Mouse (Mus musculus): ENCODE measurements at regions not wholly inside any gene's neighbourhood (a gene's known extent, or its start where the extent isn't known, plus 50 kb on each side); places are given as distances from the start of the nearest gene placed in this dataset.

DNA sequence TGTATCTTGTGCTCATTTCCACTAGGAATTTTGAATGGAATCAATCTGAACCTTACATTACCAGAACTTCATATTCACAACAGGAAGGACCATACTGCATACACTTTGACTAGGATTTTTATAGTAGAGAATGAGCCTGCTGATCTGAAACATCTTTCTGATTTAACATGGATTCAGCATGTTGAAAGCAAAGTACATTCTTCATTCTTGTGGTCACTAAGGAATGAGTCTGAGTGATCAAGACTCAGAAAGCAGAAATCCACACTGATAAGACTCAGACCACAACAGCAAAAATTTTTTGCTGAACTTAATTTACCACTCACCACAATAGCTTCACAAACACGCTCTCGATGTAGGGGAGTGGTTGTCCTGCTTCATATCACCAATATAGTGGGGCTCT lies 309.2 kb upstream of the Nectin3 start:
- no peak for DNase-seq

DNA sequence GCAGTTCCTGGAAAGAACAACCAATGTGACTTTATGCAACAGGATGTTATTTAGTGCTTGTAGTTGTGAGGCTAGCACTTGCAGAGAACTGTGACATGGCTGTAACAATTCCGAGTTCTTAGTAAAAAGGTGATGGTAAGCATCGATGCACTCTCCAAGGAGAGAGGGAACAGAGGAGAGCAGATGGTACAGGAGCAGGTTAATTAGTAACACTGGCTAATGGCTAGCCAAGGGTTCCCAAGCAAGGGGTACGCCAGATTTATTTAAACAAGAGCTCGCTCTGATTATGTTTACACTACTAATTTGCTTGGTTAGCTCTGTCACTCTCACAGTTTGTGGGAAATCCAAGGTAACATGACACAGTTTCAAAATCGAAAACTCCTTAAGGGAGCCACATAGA lies 278.0 kb upstream of the Nectin3 start:
- no peak for DNase-seq

DNA sequence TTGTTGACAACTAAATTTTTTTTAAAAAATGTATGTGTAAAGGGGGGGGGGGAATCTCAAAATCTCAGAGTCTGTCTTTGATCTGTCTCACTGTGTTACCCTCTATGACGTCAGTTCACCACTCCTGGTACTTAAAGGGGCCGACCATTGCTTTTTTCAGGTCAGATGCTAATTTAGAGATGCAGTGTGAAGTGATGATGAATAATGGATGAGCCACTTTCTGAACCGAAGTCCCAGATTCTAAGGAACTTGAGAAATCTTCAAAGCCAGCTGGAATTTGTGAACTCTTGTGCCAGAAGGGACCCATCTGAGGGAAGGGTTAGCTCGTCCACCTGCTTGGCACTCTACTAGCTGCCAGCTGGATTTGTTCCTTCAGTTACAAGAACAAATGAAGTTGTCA lies 271.1 kb upstream of the Nectin3 start:
- no peak for DNase-seq

DNA sequence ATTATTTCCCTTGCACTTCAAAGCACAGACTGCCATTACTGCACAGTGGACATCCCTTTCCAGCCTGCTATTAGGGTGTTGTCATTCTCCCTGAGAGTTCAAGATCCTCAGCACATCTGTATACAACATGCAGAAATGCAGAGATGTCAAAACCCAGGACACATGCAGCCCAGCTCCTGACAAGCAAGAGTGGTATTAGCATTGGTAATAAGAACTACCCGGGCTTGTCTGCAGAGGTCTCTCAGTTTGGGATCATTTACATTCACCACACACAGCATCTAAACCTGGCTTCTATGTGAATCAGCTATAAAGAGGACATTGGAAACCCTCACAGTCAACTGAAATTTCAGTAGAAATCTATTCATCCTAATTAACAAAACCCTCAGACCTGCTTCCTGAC lies 270.1 kb upstream of the Nectin3 start:
- DNase-seq = no peak

DNA sequence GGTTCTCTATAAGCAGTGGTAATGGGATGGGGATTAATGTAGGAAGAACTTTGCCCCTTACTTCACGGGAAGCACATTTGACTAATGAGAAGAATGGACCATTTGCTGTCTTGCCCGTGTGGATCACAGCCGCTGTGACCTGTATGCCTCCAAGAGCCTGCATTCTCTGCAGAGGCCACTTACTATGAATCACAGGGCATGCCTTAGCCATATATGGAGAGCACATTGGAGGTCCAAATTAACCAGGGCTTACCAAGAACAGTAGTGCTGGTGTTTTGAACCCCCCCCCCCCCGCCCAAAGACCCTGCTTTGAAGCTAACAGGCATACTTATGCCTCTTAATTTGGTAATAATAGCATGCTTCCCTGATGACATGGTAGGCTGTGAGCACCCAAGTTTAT lies 236.8 kb upstream of the Nectin3 start:
- DNase-seq = no peak

DNA sequence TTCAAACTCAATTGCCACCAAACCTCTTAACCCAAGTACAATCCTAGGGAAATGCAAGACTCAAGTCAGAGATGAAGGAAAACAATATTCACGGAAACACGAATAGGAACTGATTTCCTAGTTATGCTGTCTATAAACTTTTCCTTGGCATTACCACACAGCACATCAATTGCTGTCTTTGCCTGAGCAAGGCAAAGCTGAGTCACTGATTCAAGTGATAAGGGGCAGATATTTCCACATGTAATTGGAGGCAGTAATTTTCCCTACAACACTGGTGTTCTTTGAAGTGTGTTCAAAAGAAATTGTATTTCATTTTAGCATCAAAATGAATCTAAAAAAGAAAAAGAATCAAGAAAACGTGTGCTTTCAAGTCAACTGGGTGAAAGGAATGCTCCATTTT lies 230.1 kb upstream of the Nectin3 start:
- no peak for DNase-seq

DNA sequence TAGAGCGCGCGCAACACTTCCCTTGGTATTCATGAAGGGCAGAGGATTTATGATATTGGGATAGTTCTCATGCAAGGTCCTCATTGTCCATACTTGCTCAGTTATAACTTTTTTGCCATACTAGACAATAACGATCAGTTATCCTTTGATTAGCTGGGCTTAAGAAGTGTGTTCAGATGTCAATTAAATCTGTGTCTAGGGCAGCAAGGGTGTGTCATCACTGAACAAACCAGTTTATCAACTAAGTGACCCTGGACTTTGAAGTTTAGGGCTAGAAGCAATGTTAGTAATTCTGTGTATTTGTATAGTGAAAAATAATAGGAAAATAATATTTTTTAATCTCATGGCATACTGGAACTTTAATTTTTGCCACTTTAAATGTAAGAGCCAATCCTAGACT lies 225.3 kb upstream of the Nectin3 start:
- no peak for DNase-seq

DNA sequence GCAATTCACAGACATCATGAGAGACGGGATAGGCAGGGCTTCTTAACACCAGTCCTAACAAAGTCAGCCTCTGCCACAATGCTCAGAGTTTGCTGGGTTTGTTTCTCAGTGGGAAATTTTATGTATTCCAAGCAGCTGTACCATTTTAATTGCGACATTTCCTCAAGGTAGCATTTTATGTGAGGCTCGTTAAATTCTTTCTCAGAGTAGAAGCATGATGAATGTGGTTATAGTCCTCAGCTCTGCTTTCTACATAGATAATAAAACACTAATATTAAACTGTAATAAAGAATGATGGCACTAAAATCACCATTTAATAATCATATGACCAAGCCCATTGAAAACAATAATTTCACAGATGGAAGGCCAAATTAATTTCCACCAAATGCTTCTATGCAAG lies 181.5 kb upstream of the Nectin3 start:
- no peak for DNase-seq

DNA sequence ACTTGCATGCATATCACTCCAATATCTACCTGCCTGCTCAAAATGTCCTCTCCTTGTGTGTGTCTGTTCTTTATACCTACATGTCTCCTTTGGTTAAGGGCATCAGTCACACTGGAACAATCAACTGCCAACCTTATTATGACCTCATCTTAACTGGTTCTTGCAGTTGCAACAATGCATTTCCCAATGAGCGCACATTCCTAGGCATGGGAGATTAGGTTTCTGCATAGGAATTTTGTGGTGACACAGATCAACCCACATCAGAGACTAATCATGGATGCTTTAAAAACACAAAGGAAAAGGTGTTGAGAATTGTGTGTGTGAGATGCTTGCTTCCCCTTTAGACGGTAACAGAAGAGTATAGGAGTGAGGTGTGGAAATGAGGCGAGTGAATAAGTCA lies 171.3 kb upstream of the Nectin3 start:
- no peak for DNase-seq

DNA sequence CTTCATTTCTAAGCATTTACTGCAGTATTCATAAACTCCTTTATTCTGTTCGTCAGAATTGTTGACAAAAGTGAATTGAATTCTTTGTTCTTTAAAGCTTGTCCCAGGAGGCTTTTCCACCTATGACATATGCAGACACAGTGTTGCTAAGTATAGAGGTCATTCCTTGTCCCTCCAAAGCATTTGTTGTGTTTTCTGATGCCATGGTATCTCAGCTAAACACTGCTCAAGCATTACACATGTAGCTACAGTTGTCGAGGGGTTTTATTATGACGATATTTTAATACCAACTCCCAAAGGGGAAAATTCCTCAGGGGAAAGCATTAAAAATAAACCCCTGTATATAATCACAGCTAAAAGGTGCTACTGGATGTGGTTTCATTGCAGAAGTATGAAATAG lies 167.2 kb upstream of the Nectin3 start:
- DNase-seq = no peak

DNA sequence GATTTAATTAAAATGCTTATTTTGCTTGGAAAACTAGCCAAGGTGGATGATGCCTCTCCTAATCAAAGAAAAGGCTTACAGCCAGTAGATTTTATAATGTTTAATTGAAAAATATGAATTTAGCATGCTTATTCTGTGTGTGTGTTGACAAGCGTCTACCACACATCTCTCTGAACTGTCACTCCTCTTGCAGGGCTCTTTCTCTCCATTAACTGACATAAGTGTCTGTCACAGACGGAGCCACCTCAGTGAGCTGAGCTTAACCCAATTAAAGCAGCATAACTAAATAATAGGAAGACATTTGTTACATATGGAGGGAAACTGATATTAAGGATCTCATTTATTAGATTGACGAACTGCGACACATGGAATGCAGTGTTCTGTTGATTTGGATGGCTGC lies 164.7 kb upstream of the Nectin3 start:
- DNase-seq = no peak

DNA sequence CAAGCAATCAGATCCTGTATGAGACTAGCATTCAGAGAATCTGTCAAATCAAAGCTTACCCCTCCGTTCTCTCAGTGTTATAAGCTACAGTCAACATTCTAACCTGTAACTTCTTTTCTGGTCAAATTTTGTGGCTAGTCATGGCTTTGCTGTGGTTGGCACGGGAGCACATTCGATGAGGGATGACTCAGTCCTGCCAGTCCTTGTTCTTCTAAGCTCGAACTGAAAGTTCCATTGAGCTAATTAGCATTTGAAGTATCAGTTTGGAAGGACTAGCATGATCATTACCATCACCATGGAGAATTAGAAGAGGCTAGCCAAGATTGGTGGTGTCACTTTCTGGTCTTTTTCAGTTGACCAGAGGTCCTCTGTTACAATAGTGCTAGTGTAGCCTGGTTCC lies 156.7 kb upstream of the Nectin3 start:
- DNase-seq = no peak

DNA sequence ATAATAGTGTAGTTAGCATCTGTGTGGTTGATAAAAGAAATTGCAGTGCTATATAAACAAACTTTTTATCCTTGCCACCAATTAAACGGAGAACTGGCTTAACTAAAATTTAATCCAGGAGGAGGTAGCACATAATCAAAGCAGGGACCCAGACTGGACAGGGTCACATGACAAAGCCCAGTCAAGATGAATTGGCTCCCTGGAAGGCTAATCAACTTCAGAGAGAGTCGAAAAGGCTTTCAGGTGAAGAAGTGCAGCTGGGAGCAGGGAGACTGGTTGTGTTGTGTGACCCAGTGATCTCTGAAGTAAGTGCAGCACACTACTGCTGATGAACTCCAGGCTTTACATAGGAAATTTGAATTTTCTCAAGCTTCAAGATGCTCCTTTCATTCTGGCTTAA lies 127.5 kb upstream of the Nectin3 start:
- no peak for DNase-seq

DNA sequence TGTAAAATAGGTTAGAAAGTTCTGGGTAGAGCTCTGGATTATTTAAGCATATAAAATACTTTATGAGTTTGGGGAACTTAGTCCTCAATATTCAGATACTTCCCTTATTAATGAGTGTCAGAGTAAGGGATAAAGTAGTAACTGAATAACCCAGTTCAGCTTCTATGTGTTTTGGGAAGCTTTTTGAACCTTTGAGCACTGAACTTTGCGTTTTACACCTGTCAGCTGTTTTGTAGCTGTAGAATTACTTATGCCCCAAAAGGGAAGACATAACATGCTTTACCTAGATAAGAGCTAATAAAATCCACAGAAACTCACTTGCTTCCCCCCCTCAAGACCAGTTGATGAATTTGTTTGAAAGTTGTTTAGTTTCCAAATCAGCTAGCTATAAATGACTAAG lies 124.9 kb upstream of the Nectin3 start:
- DNase-seq = no peak

DNA sequence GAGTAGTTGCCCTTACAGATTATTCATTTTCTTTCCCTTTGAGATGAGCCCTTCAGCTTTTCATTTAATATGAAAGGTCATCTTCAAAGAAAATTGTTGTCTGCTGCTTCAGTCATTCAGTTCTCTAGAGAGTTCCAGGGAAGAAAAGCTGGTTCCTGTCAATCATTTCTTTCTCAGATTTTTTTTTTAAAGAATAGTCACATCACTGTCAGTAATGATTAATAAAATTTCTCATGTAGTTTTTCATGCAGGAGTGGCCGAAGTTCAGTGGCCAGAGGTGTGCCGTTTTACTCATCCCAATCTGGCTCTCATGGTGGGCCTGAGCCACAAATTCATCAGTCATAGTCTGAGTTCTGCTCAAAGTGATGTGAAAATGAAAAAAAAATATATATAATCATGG lies 121.5 kb upstream of the Nectin3 start:
- no peak for DNase-seq

DNA sequence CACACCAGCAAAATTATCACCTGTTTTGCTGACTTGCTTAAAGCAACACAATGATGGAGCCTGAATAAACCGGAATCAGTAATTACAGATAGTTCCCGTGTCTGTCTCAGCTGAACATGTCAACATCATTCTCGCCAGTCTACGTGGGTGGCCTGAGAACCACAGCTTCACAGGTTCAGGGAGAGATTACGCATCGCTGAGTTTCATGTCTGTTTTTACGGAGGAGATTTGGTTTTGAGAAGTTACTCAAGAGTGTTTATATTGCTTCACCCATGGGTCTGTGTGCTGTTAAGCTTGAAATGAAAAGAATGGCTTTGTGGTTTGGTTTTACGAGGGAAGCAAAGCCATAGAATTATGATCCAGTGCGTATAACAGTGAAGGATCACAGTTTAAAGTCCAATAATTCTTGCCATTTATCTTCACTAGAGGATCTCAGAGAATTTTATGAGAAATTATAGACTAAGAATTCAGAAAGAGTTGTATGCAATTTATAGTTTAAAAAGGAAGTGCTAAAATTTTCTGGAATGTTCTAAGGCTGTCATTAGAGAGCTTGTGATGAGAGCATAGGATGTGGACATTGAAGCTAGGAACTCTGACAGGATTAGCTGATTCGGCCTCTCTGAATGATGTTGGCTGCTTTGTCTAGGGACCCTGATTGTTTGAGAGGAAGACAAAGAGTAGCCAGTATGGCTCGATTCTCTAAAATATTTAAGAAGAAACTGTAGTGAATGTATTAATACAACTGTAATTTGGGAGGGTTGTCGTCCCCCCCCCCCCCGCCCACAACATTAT lies 119.4 kb upstream of the Nectin3 start:
- no peak for DNase-seq

DNA sequence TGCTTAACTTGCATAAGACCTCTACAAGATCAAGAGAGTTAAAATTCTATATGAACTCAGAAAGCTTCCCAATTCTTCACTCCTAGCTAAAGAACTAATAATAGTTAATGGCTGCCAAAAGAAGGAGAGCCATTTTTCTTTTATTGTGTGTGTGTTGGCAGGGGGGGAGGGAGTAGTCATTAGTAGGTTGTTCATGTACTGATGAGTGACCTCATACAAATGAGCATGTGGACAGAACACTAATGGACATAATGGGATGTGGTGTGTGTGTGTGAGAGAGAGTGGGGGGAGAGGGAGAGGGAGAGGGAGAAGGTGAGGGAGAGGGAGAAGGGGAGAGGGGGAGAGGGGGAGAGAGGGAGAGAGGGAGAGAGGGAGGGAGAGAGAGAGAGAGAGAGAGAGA lies 118.3 kb upstream of the Nectin3 start:
- no peak for DNase-seq

DNA sequence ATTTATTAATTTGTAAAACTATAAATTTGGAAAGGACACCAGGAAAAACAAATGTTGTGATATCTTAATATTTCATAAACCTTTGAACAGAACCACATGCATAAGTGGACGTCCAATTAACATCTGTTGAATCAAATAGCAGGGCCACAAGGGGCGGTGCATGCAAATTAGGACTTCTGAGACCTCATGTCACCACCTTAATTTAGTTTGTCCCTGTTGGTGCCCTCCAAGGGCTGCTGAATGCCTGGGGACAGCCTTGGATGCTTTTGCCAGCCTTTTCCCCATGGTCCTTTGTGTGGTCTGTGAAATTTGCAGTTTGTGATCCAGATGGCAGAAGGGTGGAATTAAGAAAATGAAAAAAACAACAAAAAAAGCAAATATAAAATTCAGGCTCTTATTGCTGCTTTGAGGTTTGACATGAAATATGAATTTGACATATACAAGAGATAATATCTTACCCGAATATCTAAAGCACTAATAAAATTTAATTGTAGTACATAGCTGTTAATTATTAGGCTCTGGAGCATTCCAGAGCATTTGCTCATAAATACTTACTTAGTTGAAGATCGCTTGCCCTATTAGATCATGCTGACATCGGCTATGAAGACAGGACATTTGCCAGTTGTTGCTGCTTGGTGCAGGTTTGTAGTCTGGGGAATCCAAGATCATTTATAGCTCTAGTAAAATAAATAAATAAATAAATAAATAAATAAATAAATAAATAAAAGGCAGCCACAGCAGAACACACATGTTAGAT lies 114.9 kb upstream of the Nectin3 start:
- no peak for DNase-seq

DNA sequence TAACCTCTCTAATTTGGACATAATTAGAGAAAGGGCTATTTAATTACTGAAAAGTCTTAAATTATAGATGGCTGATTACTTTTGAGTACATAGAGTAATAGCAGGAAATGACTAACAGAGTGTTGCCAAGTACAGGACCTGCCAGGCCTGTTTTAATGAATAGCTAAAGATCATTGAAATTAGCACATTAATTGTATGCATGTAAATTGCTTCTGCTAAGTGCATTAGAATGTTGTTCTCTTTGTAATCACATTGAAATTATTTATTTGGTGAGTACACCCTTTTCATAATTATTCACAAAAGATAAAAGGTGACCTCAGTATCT lies 107.5 kb upstream of the Nectin3 start:
- no peak for DNase-seq

DNA sequence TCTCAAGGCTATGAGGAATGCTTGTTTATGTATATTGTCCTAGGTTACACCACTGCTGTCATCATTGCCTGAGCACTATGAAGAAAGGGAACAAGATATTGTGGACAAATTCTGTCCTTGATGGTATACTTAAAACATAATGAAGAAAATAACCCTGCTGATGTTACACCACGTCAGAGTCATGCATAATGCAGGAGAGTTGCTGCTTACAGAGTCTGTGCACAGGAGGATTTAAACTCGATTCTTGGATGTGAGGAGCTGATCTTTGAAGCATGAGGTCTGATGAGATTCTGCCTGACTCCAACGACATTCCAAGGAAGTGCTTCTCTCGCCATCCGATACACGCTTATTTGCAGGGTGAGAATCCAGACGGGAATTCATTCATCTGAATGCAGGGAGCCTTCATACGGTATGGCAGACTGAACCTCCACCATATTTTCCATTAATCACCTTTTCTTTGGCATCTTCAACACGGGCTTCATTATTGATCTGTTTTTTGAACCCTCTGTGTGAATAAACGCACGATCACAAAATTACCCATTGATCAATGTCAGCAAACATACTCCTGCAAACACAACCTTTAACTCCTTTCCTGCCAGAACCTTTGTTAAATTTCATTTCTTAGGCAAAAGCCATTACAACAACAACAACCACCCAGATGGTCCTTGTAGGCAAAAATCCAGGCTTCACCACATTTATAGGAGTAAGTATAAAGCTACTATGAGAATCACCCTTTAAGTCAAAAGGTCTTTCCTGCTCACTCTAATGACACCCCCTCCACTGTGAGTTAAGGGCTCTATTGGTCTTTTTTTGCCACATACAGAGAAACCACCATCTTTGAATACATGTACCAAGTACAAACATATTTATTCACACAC lies 106.9 kb upstream of the Nectin3 start:
- DNase-seq = no peak

DNA sequence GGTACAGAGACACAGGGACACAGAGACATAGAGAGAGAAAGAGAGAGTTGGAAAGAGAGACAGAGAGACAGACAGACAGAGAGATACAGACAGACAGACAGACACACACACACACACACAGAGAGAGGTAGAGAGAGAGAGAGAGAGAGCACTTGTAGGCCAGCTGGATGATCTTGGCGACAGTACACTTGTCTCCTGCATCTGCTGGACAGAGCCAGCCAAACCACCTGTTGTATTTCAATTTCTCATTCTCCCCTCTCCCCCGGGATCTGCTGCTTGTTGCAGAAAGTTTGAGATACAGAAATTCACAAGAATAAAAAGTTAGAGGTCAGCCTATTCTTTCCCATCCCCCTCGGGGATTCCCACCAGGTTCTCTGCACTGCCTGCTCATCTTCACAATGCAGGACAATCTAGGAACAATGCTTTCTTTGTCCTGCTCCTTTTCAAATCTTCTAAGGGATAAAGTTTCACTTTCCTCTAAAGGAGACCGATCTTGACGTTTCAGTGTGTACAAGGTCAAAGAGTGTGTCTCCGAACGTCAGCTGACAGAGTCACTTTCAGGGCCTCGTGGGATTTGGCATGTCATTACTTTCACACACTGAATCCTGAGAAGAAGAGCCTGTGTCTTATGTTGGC lies 94.4 kb upstream of the Nectin3 start:
- DNase-seq = no peak

DNA sequence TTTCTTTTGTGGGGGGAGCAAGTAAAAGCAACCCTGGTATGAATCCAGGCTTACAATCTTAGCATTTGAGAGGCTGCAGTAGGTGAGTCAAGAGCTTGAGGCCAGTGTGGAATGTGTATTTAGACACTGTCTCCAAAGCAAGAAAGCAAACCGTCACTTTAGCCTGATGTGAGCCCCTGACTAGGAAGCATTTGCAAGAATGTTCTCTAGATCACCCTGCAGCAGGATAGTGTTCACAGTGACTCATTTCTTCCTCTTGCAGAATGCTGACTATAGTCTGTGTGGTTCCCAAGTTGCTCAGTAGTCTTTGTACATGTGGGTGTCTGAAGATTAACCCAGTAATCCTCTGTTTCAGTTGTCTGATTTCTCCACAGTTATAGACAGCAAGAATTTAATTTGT lies 88.7 kb upstream of the Nectin3 start:
- no peak for DNase-seq

DNA sequence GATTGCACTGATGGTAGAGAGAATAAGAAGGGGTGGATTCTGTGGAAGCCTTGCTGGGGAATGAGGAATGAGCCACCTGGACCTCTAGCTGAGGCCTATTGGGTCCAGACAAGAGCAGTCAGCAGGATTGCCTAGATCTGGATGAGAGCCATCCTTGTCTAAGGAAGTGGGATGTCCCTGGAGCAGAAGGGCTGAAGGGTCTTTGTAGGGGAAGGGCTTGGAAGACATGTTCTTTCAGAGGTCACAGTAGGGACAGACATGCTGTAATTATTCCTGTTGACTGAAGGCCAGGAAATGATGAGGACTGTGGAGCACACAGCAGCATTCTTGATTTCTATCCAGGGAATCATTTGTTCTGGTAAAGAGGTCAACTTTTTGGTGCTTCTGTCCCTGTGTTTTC lies 86.2 kb upstream of the Nectin3 start:
- DNase-seq = no peak

Measured in lung, postnatal 4 days (tissue).